Mouse (Mus musculus): ENCODE measurements at regions not wholly inside any gene's neighbourhood (a gene's known extent, or its start where the extent isn't known, plus 50 kb on each side); places are given as distances from the start of the nearest gene placed in this dataset.

DNA sequence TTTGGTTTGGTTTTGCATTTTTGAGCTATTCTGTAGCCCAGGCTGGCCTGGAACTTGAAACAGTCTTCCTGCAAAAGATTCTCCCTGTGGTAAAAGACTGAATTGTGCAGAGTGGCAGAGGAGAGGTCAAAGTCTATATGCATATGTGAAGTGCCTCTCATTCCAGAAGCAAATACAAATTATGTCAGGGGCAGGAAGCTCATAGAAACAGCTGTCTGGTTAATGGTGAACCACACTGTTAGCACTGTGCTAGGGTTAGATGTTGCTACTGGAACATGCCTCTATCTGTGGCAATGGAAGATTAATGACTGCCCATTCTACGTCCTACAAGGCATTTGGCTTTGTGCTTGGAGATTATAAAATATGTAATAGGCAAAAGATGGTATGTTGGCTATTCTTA, 144.4 kb upstream of the Slc35f3 start:
- no peaks in the 10 kb centered on the region for H3K27me3 ChIP-seq (ENCODE audit: control insufficient read depth, insufficient read depth, low read length)
- WGBS = 71% methylated on average over 1 of the region's 1 CpGs
- TF ChIP-seq POLR2A (IDR thresholded peaks at IDR 0.05; ENCODE audit: control insufficient read depth, extremely low read depth, insufficient read depth, low read length, poor library complexity) = no peak
- TF ChIP-seq CTCF (IDR thresholded peaks at IDR 0.05; ENCODE audit: borderline replicate concordance, control insufficient read depth, extremely low read depth, insufficient read depth, low read length, poor library complexity) = no peak
- no peak overlapping the region for H3K27ac ChIP-seq (ENCODE audit: control insufficient read depth, insufficient read depth, low read length)
- no peak overlapping the region for H3K4me3 ChIP-seq (ENCODE audit: control insufficient read depth, insufficient read depth, low read length)
- no peaks in the 10 kb centered on the region for H3K36me3 ChIP-seq (ENCODE audit: control insufficient read depth, insufficient read depth, low read length)
- no peak for DNase-seq
- H3K4me1 ChIP-seq (replicated peaks; ENCODE audit: control insufficient read depth, insufficient read depth, low read length) = no peaks in the 10 kb centered on the region

DNA sequence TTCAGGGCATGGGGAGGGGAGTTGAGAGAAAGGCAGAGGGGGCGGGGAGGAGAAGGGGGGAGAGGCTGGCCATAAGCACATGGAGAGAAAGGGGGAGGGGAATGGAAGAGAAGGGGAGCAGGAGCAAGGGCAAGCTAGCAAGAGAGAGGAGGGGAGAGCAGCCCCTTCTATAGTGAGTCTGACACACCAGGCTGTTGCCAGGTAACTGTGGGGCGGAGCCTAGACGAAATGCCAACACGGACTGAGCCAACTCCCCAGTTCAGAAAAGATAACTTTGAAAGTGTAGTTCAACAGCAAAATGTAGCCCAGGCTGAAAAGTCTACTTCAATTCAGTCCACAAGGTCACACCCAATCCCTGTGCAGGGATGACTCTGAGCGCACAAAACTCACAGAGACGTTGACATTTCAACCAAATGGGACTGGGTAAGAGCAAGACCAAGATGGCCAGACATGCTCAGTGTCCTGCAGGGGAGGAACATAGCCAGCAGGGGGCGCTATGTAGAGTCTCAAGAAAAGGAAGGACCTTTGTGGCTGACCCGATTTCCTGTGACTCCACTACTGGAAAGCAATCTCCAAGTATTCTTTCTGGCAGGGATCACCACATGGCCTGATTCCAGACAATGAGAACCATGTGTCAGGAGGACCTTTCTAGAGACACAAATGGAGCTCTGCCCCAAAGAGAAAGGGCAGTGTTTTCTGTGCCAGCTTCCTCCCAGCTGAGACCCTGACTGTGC, 140.7 kb upstream of the Slc35f3 start:
- DNase-seq = peak; percentile 5
- Histone ChIP-seq H3K4me1 (replicated peaks; ENCODE audit: control insufficient read depth, insufficient read depth, low read length) (no peaks in the 10 kb centered on the region), H3K4me3 (ENCODE audit: control insufficient read depth, insufficient read depth, low read length) (no peak overlapping the region), H3K27ac (ENCODE audit: control insufficient read depth, insufficient read depth, low read length) (no peak overlapping the region), H3K27me3 (ENCODE audit: control insufficient read depth, insufficient read depth, low read length) (no peaks in the 10 kb centered on the region), H3K36me3 (ENCODE audit: control insufficient read depth, insufficient read depth, low read length) (no peaks in the 10 kb centered on the region)
- TF ChIP-seq CTCF (IDR thresholded peaks at IDR 0.05; ENCODE audit: borderline replicate concordance, control insufficient read depth, extremely low read depth, insufficient read depth, low read length, poor library complexity) = no peak
- WGBS = 79% methylated on average over 8 of the region's 8 CpGs

DNA sequence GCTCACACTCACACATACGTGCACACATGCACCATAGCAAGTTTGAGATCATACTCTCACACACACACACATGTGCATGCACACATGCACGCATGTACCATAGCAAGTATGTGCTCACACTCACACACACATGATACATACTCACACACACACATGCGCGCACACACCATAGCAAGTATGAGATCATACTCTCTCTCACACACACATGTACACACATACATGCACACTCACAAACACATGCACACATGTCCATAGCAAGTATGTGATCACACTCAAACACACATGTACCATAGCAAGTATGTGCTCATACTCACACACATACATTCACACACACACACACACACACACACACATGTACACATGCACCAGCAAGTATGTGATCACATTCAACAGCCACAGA, 138.9 kb upstream of the Slc35f3 start:
- Histone ChIP-seq H3K27me3 (ENCODE audit: control insufficient read depth, insufficient read depth, low read length) (no peaks in the 10 kb centered on the region), H3K36me3 (ENCODE audit: control insufficient read depth, insufficient read depth, low read length) (no peaks in the 10 kb centered on the region), H3K27ac (ENCODE audit: control insufficient read depth, insufficient read depth, low read length) (no peak overlapping the region), H3K4me1 (replicated peaks; ENCODE audit: control insufficient read depth, insufficient read depth, low read length) (no peaks in the 10 kb centered on the region), H3K4me3 (ENCODE audit: control insufficient read depth, insufficient read depth, low read length) (no peak overlapping the region)
- no peak for DNase-seq
- WGBS = 96% methylated on average over 4 of the region's 4 CpGs
- TF ChIP-seq POLR2A (IDR thresholded peaks at IDR 0.05; ENCODE audit: control insufficient read depth, extremely low read depth, insufficient read depth, low read length, poor library complexity) (no peak), CTCF (IDR thresholded peaks at IDR 0.05; ENCODE audit: borderline replicate concordance, control insufficient read depth, extremely low read depth, insufficient read depth, low read length, poor library complexity) (no peak)

GRCm38 (mm10) chr8:126160356-126160975, 137.9 kb upstream of the Slc35f3 start:
- H3K4me3 ChIP-seq (ENCODE audit: control insufficient read depth, insufficient read depth, low read length) = no peak overlapping the region
- no peak for DNase-seq
- H3K27me3 ChIP-seq (ENCODE audit: control insufficient read depth, insufficient read depth, low read length) = no peaks in the 10 kb centered on the region
- TF ChIP-seq CTCF (IDR thresholded peaks at IDR 0.05; ENCODE audit: borderline replicate concordance, control insufficient read depth, extremely low read depth, insufficient read depth, low read length, poor library complexity) (no peak), POLR2A (IDR thresholded peaks at IDR 0.05; ENCODE audit: control insufficient read depth, extremely low read depth, insufficient read depth, low read length, poor library complexity) (no peak)
- H3K36me3 ChIP-seq (ENCODE audit: control insufficient read depth, insufficient read depth, low read length) = no peaks in the 10 kb centered on the region
- WGBS = 79% methylated on average over 9 of the region's 9 CpGs
- no peak overlapping the region for H3K27ac ChIP-seq (ENCODE audit: control insufficient read depth, insufficient read depth, low read length)
- H3K4me1 ChIP-seq (replicated peaks; ENCODE audit: control insufficient read depth, insufficient read depth, low read length) = peaks cover under 1% of the 10 kb centered on the region; the same call in 1 of the 2 replicates

- Histone ChIP-seq H3K36me3 (ENCODE audit: control insufficient read depth, insufficient read depth, low read length) (no peaks in the 10 kb centered on the region), H3K27me3 (ENCODE audit: control insufficient read depth, insufficient read depth, low read length) (no peaks in the 10 kb centered on the region), H3K4me3 (ENCODE audit: control insufficient read depth, insufficient read depth, low read length) (no peak overlapping the region), H3K27ac (ENCODE audit: control insufficient read depth, insufficient read depth, low read length) (no peak overlapping the region), H3K4me1 (replicated peaks; ENCODE audit: control insufficient read depth, insufficient read depth, low read length) (peaks cover 2% of the 10 kb centered on the region; the same call in 1 of the 2 replicates)
- 58% methylated on average over 11 of the region's 11 CpGs for WGBS
- DNase-seq = no peak
- no peak for TF ChIP-seq CTCF (IDR thresholded peaks at IDR 0.05; ENCODE audit: borderline replicate concordance, control insufficient read depth, extremely low read depth, insufficient read depth, low read length, poor library complexity)
- no peak for TF ChIP-seq POLR2A (IDR thresholded peaks at IDR 0.05; ENCODE audit: control insufficient read depth, extremely low read depth, insufficient read depth, low read length, poor library complexity)
These were observed 135.5 kb upstream of the Slc35f3 start for GRCm38 (mm10) chr8:126162748-126163371.

DNA sequence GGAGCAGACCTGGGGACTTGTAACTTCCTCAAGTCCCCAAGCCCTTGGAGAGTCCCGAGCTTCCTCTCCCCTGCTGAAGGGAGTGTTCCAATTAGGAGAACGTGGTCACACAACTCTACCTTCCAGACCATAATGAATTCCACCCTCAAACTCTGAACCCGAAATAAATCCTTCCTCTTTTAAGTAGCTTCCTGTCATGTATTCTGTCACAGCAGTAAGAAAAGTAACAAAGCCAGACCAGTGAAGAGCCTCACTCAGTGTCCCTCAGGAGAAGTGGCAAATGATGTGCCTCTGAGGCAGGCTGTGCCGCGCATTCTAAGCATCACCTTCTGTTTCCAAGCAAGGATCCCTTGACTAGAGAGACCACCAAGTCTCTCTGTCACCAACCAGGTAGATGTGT, 134.4 kb upstream of the Slc35f3 start:
- 34% methylated on average over 5 of the region's 5 CpGs for WGBS
- Histone ChIP-seq H3K27me3 (ENCODE audit: control insufficient read depth, insufficient read depth, low read length) (no peaks in the 10 kb centered on the region), H3K4me3 (ENCODE audit: control insufficient read depth, insufficient read depth, low read length) (no peak overlapping the region), H3K36me3 (ENCODE audit: control insufficient read depth, insufficient read depth, low read length) (no peaks in the 10 kb centered on the region), H3K27ac (ENCODE audit: control insufficient read depth, insufficient read depth, low read length) (no peak overlapping the region), H3K4me1 (replicated peaks; ENCODE audit: control insufficient read depth, insufficient read depth, low read length) (peaks cover 2% of the 10 kb centered on the region; the same call in 1 of the 2 replicates)
- TF ChIP-seq POLR2A (IDR thresholded peaks at IDR 0.05; ENCODE audit: control insufficient read depth, extremely low read depth, insufficient read depth, low read length, poor library complexity) = no peak
- TF ChIP-seq CTCF (IDR thresholded peaks at IDR 0.05; ENCODE audit: borderline replicate concordance, control insufficient read depth, extremely low read depth, insufficient read depth, low read length, poor library complexity) = no peak
- DNase-seq = no peak

Data from thymus, adult 2 months (tissue).